Mouse (Mus musculus): ENCODE results near the gene Foxf1.

- TF ChIP-seq CTCF (IDR thresholded peaks at IDR 0.05; ENCODE audit: low read depth, low read length) (no peak), POLR2A (IDR thresholded peaks at IDR 0.05; ENCODE audit: borderline replicate concordance, low read depth, low read length) (no peak)
Measured at GRCm38 (mm10) chr8:121121704-121122103, 37.5 kb downstream of the Foxf1 start.

Measured in bone marrow macrophage, adult 2 months (primary cell).